Mouse (Mus musculus) T-helper 1 cell (primary cell): ENCODE data around the gene Calcoco2.

ENCODE experiments used
- in situ Hi-C: fragments of 300-600 bp; cut with MboI, MseI; formaldehyde crosslinking; loops from one replicate; pipeline ENCODE4 v1.15.1; 2025; ENCODE audit warnings: high pct_unique_total_duplicates

Calcoco2 gene

DNA sequence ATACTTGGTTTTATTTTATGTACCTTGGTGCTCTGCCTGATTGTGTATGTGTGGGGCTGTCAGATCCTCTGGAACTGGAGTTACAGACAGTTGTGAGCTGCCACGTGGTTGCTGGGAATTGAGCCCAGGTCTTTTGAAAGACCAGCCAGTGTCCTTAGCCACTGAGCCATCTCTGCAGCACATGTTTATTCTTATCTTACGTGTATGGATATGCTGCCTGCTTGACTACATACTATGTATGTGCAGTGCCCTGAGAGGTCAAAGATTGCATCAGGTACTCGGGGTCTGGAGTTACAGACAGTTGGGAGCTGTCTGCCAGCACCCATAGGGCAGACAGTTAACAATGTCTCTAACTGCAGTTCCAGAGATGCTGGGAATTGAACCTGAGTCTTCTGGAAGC is 29.1 kb downstream of the Calcoco2 start:
- in situ Hi-C loops, result no loop called here

DNA sequence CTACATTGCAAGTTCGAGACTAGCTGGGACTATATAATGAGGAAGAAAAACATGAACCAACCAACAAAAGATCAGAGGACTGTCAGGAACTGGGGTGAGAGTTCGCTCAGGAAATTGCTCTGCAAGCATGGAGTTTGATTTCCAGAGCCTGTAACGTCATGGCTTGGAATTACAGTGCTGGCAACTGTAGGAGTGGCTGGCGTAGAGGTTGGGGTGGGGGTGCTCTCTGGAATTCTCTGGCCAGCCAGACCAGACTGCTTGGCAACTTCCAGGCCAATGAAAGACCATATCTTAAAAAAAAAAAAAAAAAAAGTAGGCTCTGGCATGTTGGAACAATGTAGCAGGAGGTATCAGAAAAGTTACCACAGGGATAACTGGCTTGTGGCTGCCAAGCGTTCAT is 31.0 kb downstream of the Calcoco2 start:
- in situ Hi-C loops, result no loop called here

DNA sequence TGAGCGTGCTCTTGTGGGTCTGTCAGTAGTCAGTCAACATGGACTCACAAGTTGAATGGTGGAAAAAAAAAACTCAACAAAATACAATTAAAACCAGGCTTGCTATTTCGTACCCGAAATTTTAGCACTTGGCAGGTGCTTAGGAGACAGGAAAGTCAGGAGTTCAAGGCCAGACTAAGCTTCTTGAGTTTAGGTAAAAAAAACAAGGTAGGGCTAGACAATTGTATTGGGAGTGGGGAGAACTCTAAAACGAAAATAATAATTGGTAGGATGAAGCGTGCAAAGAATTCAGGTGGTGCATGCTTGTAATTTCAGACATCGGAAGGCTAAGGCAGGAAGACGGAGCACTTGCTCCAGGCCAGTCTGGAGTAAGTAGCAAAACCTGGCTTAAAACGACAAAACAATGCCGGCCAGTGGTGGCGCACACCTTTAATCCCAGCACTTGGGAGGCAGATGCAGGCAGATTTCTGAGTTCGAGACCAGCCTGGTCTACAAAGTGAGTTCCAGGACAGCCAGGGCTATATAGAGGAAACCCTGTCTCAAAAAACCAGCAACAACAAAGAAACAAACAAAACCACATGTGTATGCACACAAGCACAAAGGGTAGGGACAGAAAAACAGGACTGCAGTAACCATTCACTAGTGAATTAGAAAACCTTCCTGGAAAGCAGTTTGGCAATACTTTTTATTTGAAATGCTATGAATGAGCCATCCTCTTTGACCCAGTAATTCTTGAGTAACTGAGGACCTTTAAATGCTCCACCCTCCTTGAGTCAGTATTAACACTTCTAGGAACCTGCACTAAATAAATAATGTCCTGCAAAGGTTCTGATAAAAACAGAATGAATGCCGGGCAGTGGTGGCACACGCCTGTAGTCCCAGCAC is 35.3 kb downstream of the Calcoco2 start:
- in situ Hi-C loops, result no loop called here

DNA sequence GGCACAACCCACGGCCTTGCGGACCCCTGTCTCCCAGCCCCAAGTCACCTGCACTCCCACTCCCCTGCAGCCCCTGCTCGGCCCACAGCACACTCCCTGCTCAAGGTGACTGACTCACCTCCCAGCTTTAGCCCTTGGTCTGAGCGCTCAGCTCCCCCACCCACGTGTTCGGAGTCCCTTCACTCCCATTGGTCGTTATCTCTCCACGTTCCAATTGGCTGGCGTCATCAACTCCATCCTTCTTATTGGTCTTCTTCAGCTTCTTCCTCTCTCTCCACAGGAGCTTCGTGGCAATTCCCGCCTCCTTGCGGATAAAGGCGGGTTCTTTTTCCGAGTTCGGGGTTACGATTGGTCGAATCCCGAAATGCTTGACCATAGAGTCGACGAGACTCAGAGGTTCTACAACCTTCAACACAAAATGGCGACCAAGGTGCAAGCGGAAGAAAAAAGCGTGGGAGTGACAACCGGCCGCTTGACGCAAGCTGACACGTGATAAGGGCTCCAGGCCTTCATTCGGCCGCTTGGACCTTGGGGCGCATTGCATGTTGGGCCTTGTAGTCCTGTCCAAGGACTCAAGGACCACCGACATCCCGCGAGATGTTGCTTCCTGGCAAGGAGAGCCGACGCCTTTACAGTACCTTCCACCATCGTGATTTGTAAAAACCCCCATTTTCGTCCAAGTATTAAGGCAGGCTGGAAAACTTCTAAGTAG is 36.1 kb downstream of the Calcoco2 start, which contains the start of gene Atp5g1:
Atp5g1 (minus strand) TSS at position 162 of the 712 bp plus-strand sequence.
- in situ Hi-C loops, result no loop called here

DNA sequence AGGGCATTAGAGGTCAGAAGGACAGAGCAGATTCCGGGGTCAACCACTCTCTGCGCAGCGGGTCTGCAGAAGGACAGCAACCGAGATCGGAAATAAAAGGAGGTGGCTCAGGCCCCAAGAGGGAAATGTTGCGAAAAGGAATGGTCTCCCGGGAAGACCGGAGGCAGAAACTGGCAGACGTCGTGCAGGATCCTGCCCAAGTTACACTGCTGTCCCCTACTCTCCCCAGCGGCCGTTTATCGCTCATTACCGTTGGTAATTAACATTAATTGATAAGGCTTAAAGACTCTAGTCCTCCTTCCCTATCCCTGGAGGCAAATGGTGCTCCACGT is 36.6 kb downstream of the Calcoco2 start:
- in situ Hi-C loops, result no loop called here

DNA sequence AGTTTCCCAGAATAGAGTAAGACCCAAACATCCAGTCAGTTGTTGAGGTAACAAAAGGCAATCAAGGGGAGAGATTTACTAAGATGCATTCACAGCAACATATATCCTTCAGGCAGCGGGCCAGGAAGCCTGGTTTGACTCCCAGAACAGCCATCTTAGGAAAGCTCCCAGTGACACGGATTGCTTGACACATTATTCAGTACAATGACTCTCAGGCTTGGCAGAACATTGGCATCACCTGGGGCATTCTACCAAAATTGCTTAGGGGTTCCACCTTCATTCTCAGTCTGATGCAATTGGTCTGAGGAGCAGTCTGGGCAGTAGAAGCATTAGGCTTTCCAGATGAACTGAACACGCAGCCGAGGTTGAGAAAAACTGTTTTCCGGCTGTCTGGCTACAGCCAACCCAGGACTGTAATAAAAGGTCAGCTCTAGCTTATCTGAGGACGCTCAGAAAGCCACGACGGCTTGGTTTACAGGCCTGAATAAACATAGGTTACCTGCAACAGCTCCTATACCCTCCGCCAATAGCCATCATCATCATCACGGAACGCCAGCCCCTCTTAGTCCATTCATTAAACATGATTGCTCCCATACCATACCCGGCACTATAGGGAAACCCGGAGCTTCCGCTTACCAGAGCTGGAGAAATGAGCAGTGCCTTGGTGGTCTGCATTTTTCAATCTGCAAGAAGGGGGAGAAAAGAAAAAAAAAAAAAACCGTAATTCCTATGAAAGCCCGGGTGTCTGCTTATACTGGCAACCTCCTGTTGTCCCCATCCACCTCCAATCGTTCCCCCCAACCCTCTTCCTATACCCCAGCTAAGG is 37.2 kb downstream of the Calcoco2 start:
- in situ Hi-C loops, result no loop called here

DNA sequence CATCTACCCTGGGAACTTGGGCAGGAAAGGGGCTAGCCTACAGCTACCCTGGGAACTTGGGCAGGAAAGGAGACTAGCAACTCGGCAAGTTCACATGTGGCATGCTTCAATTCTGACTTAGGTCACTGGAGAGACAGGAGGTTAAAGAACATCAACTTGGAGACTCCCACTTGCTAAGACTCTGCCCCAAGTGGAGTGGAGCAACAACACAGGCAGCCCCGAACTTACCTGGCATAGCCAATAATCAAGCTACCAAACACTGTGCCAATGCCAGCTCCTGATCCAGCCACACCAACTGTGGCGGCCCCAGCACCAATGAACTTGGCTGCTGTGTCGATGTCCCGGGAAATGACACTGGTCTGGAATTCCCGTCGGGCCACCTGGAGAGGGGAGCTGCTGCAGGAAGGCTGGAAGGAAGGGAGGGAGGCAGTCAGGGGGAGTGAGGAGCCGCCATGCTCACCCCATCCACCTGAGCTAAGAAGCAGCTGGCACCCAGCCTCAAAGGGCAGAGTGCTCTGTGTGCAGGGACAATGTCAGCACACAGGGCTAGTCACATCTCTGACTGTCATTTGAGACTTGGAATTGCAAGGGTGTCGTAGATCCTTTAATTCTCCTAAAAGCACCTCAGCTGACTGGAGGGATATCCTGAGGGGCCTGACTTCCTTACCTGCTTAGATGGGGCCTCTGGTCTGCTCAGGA is 38.3 kb downstream of the Calcoco2 start:
- in situ Hi-C loops, result no loop called here

DNA sequence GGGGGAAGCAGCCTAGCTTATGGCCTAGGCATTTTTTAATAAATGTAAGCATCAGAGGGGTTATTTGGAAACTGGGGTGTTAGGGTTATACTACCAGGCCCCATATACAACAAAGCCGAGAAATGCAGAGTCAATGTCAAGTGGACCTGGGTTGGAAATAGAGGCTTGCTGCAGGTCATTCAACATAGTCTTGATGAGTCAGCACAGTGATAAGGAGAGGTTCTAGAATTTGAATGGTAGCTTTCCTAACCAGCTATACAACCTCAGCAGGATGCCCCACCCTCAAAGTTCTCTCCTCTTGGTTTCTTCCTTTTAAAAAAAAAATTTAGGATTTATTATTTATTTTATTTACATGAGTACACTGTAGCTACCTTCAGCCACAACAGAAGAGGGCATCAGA is 40.8 kb downstream of the Calcoco2 start:
- in situ Hi-C loops, result no loop called here

DNA sequence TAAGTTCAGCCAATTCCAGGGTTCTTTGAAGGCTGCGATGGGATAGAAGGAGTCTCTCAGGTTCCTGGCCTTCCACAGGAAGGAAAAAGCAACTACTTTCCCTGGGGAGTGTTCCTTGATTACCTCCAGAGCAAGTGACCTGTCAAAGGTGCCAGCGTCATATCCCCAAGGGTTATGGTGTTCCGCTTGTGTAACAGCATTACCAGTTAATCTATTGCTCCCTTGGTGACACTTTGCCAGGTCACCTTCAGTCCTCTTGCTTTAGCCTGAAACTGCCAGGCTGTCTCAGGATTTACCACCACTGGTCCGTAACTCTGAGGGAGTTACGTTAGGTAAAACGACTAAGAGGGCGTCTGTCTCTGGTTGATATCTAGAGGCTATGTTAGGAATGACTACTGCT is 41.4 kb downstream of the Calcoco2 start:
- in situ Hi-C loops, result no loop called here

DNA sequence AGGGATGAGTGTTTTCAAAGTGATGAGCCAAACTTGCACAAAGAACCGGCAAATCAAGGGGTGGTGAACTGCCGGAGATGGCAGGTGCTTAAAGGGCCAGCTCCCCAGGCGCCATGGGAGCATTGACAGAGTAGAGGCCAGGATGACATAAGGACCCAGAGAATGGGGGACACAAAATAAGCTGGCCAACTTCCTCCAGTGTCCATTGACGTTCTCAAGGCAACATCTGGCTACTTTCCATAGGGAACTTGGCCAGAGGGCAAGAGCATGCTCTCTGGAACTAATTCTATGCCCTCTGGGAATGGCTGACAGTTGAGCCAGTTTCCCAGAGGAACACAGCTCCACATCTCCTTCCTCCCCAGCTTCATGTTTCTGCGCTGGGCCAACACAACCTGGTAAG is 43.5 kb downstream of the Calcoco2 start:
- in situ Hi-C loops, result loop anchor here (10.0 kb wide), 1 partner anchor 1047 kb away; the partner anchor contains the start of gene Tbx21

DNA sequence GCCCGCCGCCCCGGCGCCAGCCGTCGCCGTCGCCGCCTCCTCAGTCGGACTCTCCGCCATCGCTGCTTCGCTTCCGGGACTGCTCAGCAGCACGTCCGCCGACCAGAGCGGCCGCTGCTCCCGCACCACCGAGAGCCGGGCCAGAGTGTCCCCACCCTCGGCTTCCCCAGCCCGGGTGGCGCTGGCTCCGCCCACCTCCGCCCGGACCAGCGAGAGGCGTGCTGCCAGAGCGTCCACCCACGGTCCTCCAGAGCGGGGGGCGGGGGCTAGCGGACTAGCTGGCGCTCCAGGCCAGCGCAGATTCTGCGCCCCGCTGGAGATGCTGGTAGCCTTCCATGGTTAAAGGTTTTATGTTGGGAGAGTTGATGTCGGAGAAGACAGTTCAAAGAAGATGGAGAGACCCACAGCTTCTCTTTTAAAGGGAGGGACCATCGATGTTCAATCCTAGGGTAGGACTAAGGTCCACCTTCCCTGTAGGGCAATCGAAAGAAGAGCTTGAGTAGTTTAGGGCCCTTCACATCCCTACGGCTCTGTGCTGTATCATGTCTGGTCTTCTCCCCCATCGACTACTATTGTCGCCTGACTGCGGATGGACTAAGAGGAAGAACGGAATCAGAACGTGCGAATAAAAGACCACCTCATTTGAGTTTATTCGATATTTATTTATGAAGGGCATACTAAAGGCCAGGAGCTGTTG is 46.4 kb downstream of the Calcoco2 start, which contains the start of gene Ube2z:
Ube2z (minus strand) TSS at position 174 of the 697 bp plus-strand sequence.
- in situ Hi-C loops, result loop anchor here (10.0 kb wide), 1 partner anchor 1049 kb away; the partner anchor contains the start of gene Tbx21

DNA sequence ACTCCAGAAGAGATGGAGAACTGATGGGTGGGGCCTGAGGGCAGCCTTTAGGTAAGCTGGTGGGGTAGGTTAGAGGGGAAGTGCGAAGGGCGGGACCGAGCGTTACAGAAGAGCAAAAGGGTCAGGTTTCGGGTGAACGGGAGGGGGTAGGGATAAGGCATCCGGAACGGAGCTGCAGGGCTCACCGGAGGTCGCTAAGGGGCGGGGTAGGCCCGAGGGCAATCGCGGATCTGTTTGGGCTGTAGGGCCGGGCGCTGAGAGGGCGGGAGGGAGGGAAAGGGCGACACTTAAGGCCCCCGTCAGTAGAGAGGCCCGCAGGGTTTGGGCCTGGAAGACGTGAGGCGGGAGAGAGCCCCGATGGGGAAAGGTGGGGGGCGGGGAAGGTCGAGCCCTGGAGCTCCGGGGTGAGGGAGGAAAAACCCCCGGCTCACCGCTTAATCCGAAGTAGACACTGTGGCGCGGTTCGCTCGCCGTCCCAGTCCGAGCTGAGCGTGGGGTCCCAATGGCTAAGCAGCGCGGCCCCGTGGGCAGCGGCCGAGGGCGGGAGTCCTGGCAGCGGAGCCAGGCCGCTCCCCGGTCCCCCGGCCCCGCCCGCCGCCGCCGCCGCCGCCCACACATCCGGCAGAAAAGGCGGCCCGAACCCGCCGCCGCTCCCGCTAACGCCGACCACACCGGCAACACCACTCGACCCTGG is 47.1 kb downstream of the Calcoco2 start:
- in situ Hi-C loops, result loop anchor here (10.0 kb wide), 1 partner anchor 1050 kb away; the partner anchor contains the start of gene Tbx21

DNA sequence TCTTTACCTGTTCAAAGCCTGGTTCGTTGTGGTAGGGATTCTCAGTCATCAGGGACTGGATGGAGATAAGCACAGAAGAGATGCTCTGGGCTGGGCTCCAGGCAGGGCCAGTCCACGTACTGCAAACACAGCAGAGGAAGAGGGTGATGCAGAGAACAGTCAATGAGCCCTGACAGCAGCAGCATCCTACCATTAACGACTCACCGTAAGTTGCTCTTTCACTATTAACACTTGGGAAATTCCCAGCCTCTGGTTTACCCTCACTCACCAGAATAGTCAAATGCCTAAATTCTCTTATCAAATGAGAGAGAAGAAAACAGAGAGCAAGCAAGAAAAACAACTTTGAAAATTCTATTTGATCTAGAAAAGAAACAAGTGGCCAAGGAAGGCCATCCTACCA is 53.5 kb downstream of the Calcoco2 start:
- in situ Hi-C loops, result no loop called here

DNA sequence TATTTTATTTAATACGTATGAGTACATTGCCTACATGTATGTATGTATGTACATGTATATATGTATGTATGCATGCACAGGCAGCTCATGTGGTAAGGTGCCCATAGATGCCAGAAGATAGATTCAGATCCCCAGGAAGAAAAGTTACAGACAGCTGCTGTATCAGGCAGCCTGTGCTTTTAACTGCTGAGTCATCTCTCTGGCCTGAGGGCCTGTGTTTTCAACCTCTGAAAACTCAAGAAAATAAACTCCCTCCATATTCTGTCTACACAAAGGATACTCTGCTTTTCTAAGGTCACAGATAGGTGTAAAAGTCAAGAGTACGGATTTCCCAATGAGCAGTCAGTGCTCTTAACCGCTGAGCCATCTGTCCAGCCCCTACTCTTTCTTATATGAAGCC is 60.9 kb downstream of the Calcoco2 start:
- in situ Hi-C loops, result no loop called here

DNA sequence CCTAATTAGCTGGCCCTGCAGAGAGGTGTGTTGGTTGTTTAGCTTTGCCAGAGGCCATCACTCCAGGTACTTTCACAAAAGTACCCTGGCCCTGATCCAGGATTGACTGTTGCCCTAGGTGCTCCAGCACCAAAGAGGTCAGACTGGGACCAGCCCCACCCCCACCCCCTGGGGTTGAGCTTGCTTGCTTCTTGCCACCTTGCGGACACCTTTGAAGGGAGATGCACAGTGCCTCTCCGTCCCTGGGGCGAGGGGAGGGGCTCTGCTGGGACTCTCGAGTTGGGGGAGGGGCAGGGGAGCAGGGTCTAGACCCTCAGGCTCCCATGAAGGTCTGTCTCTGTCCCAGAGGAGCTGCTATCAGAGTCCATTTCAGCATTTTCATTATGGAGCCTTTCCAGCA is 61.8 kb downstream of the Calcoco2 start:
- in situ Hi-C loops, result no loop called here
